Mouse (Mus musculus) adrenal gland, adult 2 months (tissue): ENCODE measurements around the gene Amn1. TPM values are rescaled to one million over a fixed set of nuclear protein-coding genes. Genes with fewer than 3 reads are reported as not detected.
"Not testable (repeated sequence)": the region's sequence is repeated elsewhere in the genome, so short reads cannot be mapped to it uniquely, and the experiment has no call there.

ENCODE experiments used
- DNase-seq: peaks from one replicate; pipeline ENCODE4 v3.0.0; 2021
- long read RNA-seq: library from polyadenylated mRNA; stranded (forward); transcript quantifications from one replicate; pipeline ENCODE4 v2.0.0, GENCODE M21; 2021
- polyA plus RNA-seq: library from polyadenylated mRNA; depleted of rRNA; stranded (reverse); fragments of >200 nt; gene quantifications from 2 replicates; pipeline ENCODE4 v1.2.3, GENCODE M21; 2012; rRNA removed
- total RNA-seq, 2 experiments: library from RNA; stranded (reverse); gene quantifications; 2 replicates each; pipeline ENCODE4 v1.2.3; 2021

The Amn1 gene
- 10 to 100 TPM; 22.1 to 23.0 TPM for total RNA-seq
- polyA plus RNA-seq: 9.1 and 9.2 TPM in 2 replicates
- long read RNA-seq, transcript Amn1-202 (7 exons, 1,457 nt): major isoform, 9 of 11 reads
- long read RNA-seq, partial matches to known transcripts: 0 of 11 reads
- long read RNA-seq, other reads (novel, unspliced or antisense): 2 of 11 reads

GRCm38 (mm10) chr6:149188041-149188924 lies at the start of gene Amn1:
Gene Amn1, minus strand, starts transcription at chr6:149188712.
- peak; percentile 97 for DNase-seq

GRCm38 (mm10) chr6:149236807-149237206 lies 48.3 kb upstream of the Amn1 start:
- no peak for DNase-seq

- DNase-seq: no peak
Observed at GRCm38 (mm10) chr6:149233918-149234317, 45.4 kb upstream of the Amn1 start.

GRCm38 (mm10) chr6:149224751-149225150 lies 36.2 kb upstream of the Amn1 start:
- no peak for DNase-seq

GRCm38 (mm10) chr6:149221296-149221695 lies 32.8 kb upstream of the Amn1 start:
- DNase-seq: no peak

- no peak for DNase-seq
Observed at GRCm38 (mm10) chr6:149198572-149198971, 10.1 kb upstream of the Amn1 start.

- no peak for DNase-seq
Observed at GRCm38 (mm10) chr6:149197116-149197515, 8.6 kb upstream of the Amn1 start.

- DNase-seq: peak; percentile 65
Observed at GRCm38 (mm10) chr6:149193276-149193905, 4.9 kb upstream of the Amn1 start.

- not testable (repeated sequence) for DNase-seq
Observed at GRCm38 (mm10) chr6:149191951-149192350, 3.4 kb upstream of the Amn1 start.

GRCm38 (mm10) chr6:149189340-149189922 lies 919 bp upstream of the Amn1 start:
- DNase-seq: peak; percentile 58

- no peak for DNase-seq
Observed at GRCm38 (mm10) chr6:149188925-149189257, 379 bp upstream of the Amn1 start.

- DNase-seq: no peak
Observed at GRCm38 (mm10) chr6:149187371-149187770, 1.1 kb downstream of the Amn1 start.

GRCm38 (mm10) chr6:149184007-149184406 lies 4.5 kb downstream of the Amn1 start:
- no peak for DNase-seq

- no peak for DNase-seq
Observed at GRCm38 (mm10) chr6:149179064-149179463, 9.4 kb downstream of the Amn1 start.

GRCm38 (mm10) chr6:149174932-149175570 lies 13.5 kb downstream of the Amn1 start:
- DNase-seq: peak; percentile 52

GRCm38 (mm10) chr6:149173831-149174625 lies 14.5 kb downstream of the Amn1 start:
- peak; percentile 54 for DNase-seq

GRCm38 (mm10) chr6:149169965-149170364 lies 18.5 kb downstream of the Amn1 start:
- not testable (repeated sequence) for DNase-seq

- no peak for DNase-seq
Observed at GRCm38 (mm10) chr6:149168436-149168835, 20.1 kb downstream of the Amn1 start.

- DNase-seq: no peak
Observed at GRCm38 (mm10) chr6:149167672-149168071, 20.8 kb downstream of the Amn1 start.

GRCm38 (mm10) chr6:149167038-149167437 lies 21.5 kb downstream of the Amn1 start:
- DNase-seq: not testable (repeated sequence)
